Mouse (Mus musculus) limb, embryonic 11.5 days (tissue): ENCODE results near the gene Enho. TPM values are rescaled to one million over a fixed set of nuclear protein-coding genes. Genes with fewer than 3 reads are reported as not detected.

ENCODE experiments used
- ATAC-seq: fragments of 200-750 bp; cut with Nextera tagmentation; 2 replicates; pipeline ENCODE4 v1.8.0; 2017; ENCODE audit warnings: low read depth; ENCODE audit not compliant: insufficient number of reproducible peaks, low FRiP score, low TSS enrichment
- DNase-seq: peaks from one replicate; pipeline ENCODE4 v3.0.0-alpha.2; 2015; ENCODE audit warnings: low spot score
- H3K27ac ChIP-seq: fragments of 300-500 bp; sonication (generic); replicated peaks from 2 replicates; pipeline ENCODE4 v1.5.1; 2014; ENCODE audit warnings: low read depth, mild to moderate bottlenecking, low read length
- H3K27me3 ChIP-seq: fragments of 300-500 bp; sonication (generic); 2 replicates; pipeline ENCODE4 v1.6.1; 2014; ENCODE audit warnings: mild to moderate bottlenecking, low read length, mixed read lengths; ENCODE audit not compliant: control insufficient read depth, insufficient read depth
- H3K36me3 ChIP-seq: fragments of 300-500 bp; sonication (generic); 2 replicates; pipeline ENCODE4 v1.6.1; 2014; ENCODE audit warnings: mild to moderate bottlenecking, low read length, moderate library complexity, mixed read lengths; ENCODE audit not compliant: control insufficient read depth, insufficient read depth
- H3K4me1 ChIP-seq: fragments of 300-500 bp; sonication (generic); 2 replicates; pipeline ENCODE4 v1.6.1; 2014; ENCODE audit warnings: low read length, mixed read lengths; ENCODE audit not compliant: control insufficient read depth, insufficient read depth
- H3K4me2 ChIP-seq: fragments of 300-500 bp; sonication (generic); 2 replicates; pipeline ENCODE4 v1.6.1; 2014; ENCODE audit warnings: low read depth, mild to moderate bottlenecking, moderate library complexity; ENCODE audit not compliant: severe bottlenecking
- H3K4me3 ChIP-seq: fragments of 300-500 bp; sonication (generic); 2 replicates; pipeline ENCODE4 v1.5.1; 2014; ENCODE audit warnings: low read depth, low read length
- H3K9ac ChIP-seq: fragments of 300-500 bp; sonication (generic); 2 replicates; pipeline ENCODE4 v1.6.1; 2014; ENCODE audit warnings: mild to moderate bottlenecking, low read length
- H3K9me3 ChIP-seq: fragments of 300-500 bp; sonication (generic); 2 replicates; pipeline ENCODE4 v1.6.1; 2016; ENCODE audit warnings: low read length; ENCODE audit not compliant: control insufficient read depth
- WGBS: fragments of 180-500 bp; shearing (Covaris S2); extraction: QIAGEN DNeasy Blood & Tissue Kit; methylation state at CpG from one replicate; pipeline ENCODE4 v1.1.7; 2014; 5-methylcytosine and 5-hydroxymethylcytosine counted together
- polyA plus RNA-seq: library from polyadenylated mRNA; unstranded; fragments of >200 nt; fragmentation: Nextera tagmentation; extraction: Ambion mirVana; gene quantifications from 2 replicates; pipeline ENCODE4 v1.2.1, GENCODE M21; 2014

The Enho gene
- polyA plus RNA-seq, 1 experiment from 2014 or later, result 20.8 TPM

DNA sequence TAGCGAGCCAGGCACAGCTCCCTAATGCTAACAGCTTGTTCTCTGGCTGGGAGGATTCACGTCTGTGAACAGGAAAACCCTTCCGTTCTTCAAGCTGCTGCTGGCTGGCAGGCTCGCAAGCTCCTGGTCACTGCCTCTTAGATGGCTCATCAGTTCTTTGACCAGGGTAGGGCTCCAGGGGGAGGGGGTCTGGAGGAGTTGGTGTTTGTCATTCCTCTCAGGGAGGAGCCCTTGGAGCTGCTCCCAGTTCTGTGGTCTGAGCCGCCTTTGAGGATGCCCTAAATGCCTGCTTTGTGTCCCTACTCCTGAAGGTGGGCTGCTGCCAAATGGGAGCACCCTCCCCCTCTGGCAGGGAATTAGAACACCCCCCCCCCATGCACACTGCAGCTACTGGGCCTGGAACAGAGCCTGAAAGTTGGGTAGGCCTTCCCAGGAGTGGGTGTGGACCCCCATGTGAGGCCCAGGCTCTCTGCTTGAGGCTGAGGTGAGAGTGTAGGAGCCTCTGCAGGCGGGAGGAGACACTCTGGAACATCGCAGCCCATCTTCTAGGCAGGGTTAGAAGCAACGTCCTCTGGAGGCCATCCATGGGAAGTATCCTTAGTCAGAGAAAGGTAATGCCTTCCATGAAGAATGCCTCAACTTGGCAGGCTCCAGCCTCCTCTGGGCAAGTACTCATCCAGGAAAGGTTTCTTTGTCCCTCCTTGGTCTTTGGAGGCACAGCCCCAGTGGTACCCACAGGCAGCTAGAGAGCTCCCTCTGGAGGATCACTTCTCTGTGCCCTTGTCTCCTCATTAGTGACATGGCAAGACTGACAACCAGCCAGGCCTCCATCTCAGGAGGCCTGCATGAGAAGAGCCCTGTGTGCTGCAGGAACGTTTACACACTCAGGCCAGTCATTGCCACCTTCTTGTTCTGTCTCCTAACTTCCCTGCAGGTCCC lies 24.2 kb downstream of the Enho start:
- DNase-seq (no peak), ATAC-seq (no peak)
- WGBS, result 61% methylated on average over 9 of the region's 9 CpGs
- Histone ChIP-seq H3K4me2 (no peak overlapping the region), H3K9ac (no peak overlapping the region), H3K4me1 (no peaks in the 10 kb centered on the region), H3K27ac (no peak overlapping the region), H3K27me3 (peaks cover 4% of the 10 kb centered on the region), H3K4me3 (no peak overlapping the region), H3K36me3 (no peaks in the 10 kb centered on the region), H3K9me3 (no peaks in the 10 kb centered on the region)

DNA sequence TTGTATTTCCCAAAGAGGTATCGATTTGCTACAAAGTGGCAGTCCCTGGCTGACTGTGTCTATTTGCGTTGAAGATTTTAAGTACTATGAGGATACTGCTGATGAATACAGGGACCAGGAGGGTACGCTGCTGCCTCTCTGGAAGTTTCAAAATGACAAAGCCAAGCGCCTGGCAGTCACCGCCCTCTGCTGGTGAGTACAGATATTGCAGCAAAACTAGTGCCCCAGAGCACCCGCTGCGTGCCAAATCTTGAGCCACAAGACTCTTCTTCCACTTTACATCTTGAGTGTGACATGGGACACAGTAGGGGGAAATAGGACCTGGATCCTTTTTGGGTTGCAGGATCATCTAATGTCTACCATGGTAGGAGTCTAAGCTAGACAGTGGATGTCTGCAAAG lies 26.0 kb downstream of the Enho start:
- DNase-seq, result peak; percentile 87
- 15% methylated on average over 7 of the region's 7 CpGs for WGBS
- Histone ChIP-seq H3K9me3 (no peaks in the 10 kb centered on the region), H3K4me1 (no peaks in the 10 kb centered on the region), H3K4me2 (no peak overlapping the region), H3K9ac (no peak overlapping the region), H3K36me3 (no peaks in the 10 kb centered on the region), H3K27me3 (no peaks in the 10 kb centered on the region; the same call in 1 of the 2 replicates), H3K27ac (no peak overlapping the region), H3K4me3 (no peak overlapping the region)
- no peak for ATAC-seq

DNA sequence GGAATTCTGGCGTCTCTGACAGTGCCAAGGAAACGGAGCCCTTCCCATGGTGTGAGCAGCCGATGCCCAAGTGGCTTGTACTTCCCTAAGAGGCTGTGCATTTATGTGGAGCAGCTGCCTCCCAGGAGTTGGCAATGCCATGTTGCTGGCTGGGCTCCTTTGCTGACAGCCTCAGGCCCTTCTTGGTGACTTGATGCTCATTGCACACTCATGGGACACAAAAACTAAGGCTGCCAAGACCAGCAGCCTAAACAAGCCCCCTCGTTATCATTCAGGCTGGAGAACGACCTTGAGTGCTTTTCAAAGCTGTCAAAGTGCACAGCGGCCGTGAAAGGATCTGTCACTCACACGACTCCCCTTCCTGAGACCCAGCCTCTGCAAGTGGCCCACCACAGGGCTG lies 28.0 kb downstream of the Enho start:
- Histone ChIP-seq H3K9ac (no peak overlapping the region), H3K4me3 (no peak overlapping the region), H3K9me3 (no peaks in the 10 kb centered on the region), H3K27me3 (no peaks in the 10 kb centered on the region; the same call in 1 of the 2 replicates), H3K27ac (no peak overlapping the region), H3K4me2 (no peak overlapping the region), H3K36me3 (no peaks in the 10 kb centered on the region), H3K4me1 (no peaks in the 10 kb centered on the region)
- WGBS, result 51% methylated on average over 8 of the region's 8 CpGs
- no peak for ATAC-seq
- no peak for DNase-seq

DNA sequence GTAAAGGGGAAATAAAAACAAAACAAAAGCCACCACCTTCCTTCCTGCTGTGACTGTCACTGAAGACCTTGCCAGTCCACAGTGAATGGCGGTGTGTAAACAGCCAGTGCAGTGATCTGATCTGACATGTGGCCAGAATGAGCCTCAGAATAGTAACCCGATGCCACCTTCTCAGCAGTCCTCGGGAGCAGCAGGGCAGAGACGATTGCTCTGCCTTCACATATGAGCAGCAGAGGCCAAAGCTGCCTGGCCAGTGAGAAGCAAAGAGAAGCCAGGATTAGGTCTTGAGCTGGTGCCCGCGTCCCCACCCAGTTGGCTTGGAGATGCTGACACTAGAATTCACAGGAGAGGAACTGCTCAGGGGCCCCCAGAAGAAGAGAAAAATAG lies 29.5 kb downstream of the Enho start:
- no peak overlapping the region for H3K4me3 ChIP-seq
- WGBS, result 43% methylated on average over 6 of the region's 6 CpGs
- H3K27me3 ChIP-seq, result no peaks in the 10 kb centered on the region; the same call in 1 of the 2 replicates
- no peaks in the 10 kb centered on the region for H3K9me3 ChIP-seq
- no peak overlapping the region for H3K9ac ChIP-seq
- ATAC-seq (no peak), DNase-seq (no peak)
- no peaks in the 10 kb centered on the region for H3K36me3 ChIP-seq
- H3K4me1 ChIP-seq, result no peaks in the 10 kb centered on the region
- no peak overlapping the region for H3K4me2 ChIP-seq
- no peak overlapping the region for H3K27ac ChIP-seq

DNA sequence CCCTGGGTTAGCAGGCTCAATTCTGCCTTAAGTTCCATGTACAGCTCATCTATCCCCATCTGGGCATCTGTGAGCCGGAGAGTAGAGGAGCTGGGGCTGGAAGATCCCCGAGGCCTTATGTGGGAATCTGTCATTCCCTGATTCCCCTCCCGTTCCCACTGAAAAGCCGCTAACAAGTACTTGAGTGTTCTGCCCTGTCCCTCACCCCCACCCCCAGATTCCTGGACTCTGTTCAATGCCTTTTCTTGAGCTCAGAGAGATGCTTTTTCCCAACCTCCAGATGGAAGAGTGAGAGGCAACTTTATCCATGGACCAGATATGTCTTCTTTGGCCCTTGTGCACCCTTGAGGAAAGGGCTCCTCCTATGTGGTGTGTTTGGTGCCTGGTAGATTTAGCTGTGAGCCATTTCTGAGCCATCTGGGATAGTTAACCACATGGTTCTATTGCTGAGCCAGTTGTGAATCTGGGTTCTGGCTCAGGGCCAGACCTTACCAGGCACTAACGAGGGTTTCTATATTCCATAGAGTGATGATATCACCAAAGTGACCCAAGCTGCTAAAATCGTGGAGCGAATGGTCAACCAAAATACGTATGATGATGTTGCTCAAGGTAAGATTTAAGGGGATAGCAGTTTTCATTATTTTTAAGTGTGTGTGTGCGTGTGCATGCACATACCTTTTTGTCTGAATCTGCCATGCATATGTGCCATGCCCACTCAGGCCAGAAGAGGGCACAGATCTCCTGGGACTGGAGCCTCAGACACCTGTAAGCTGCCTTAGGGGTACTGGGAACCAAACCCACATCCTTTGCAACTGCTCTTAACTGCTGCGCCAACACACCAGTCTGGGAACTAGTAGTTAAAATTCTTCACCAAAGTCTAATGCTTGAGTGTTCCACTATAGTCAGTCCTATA lies 30.2 kb downstream of the Enho start:
- no peaks in the 10 kb centered on the region for H3K9me3 ChIP-seq
- H3K36me3 ChIP-seq, result no peaks in the 10 kb centered on the region
- ATAC-seq, result no peak
- no peak overlapping the region for H3K4me2 ChIP-seq
- DNase-seq, result no peak
- H3K9ac ChIP-seq, result no peak overlapping the region
- H3K27me3 ChIP-seq, result no peaks in the 10 kb centered on the region
- no peak overlapping the region for H3K4me3 ChIP-seq
- H3K27ac ChIP-seq, result no peak overlapping the region
- no peaks in the 10 kb centered on the region for H3K4me1 ChIP-seq
- WGBS, result 86% methylated on average over 10 of the region's 10 CpGs

DNA sequence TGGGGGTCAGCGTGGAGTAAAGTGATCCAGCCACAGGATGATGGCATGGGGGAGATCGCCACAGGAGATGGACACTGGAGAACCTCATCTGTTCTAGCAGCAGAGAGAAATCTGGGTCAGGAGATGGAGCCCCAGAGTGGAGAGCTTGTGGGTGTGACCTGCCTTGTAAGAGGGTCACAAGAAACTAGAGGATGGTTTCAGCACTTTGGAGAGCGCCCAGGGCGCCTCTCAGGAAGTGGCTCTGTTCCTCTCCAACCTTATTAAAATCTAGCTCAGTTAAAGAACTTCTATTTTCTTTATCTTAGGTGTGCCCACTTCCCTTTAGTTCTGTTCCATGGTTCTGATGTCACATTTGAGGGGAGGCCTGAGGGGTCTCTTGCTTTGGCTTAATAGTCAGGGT lies 33.3 kb downstream of the Enho start:
- no peak overlapping the region for H3K27ac ChIP-seq
- no peaks in the 10 kb centered on the region for H3K9me3 ChIP-seq
- no peak overlapping the region for H3K4me2 ChIP-seq
- H3K36me3 ChIP-seq, result no peaks in the 10 kb centered on the region
- H3K27me3 ChIP-seq, result no peaks in the 10 kb centered on the region
- H3K4me3 ChIP-seq, result no peak overlapping the region
- ATAC-seq (no peak), DNase-seq (peak; percentile 86)
- WGBS, result 32% methylated on average over 4 of the region's 4 CpGs
- no peak overlapping the region for H3K9ac ChIP-seq
- no peaks in the 10 kb centered on the region for H3K4me1 ChIP-seq

DNA sequence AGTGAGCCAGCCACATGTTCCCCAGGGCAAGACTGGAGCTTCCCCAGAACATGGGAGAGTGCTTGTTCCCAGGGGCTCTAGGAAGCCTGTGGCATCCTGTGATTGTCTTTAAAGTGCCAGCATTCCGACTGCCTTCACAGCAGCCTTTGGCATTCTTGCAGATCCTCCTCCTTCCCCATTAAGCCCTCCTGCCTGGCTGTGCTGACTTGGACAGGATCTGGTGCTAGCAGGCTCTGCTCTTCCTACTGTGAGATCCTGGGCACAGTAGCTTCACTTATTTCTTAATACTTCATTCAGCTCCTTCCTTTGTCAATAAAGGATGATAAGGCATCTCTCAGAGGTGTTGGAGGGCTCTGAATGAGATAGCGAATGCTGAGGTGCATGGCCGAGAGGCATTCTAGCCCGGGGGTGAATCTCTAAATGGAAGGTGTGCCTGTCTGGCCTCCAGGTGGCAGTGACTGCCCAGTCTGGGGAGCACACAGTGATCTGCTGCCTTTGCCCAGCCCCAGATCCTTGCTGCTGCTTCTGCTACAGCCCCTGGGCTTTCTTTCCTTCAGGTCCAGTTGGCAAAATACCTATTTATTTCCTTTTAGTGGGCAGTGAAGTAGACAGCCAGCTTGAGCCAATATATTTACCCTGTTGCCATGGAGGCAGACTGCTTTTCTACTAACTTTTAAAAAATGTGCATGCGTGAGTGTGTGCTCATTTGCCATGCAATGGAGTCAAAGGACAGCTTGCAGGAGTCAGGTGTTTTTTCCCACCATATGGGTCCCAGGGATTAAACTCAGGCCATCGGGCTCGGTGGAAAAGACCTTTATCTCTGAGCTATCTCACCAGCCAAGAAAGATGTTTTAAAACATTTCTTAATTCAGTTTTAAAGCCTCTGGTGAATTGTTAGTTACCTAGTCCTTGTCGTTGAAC lies 35.4 kb downstream of the Enho start:
- Histone ChIP-seq H3K9ac (no peak overlapping the region), H3K27me3 (no peaks in the 10 kb centered on the region), H3K9me3 (no peaks in the 10 kb centered on the region), H3K36me3 (no peaks in the 10 kb centered on the region), H3K27ac (no peak overlapping the region), H3K4me2 (no peak overlapping the region), H3K4me3 (no peak overlapping the region), H3K4me1 (no peaks in the 10 kb centered on the region)
- DNase-seq (no peak), ATAC-seq (no peak)
- WGBS, result 51% methylated on average over 8 of the region's 8 CpGs

DNA sequence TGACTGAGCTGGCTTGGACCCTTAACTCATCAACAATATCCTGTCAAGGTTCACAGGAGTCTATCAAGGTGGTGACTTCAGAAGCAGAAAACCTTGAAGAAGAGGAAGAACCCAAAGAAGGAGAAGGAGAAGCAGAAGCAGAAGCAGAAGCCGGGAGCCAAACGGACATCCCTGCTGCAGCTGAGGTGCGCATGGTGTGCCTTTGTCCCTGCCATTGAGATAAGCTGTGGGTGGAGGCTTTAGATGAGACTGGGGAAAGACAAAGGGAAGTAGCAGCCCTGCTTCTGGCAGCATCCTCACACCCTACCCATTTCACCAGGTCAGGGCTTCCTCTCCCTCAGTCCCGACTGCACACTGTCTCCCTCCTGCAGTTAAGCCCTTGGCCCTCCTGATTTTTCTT lies 37.3 kb downstream of the Enho start:
- Histone ChIP-seq H3K4me2 (no peak overlapping the region), H3K27ac (no peak overlapping the region), H3K4me3 (no peak overlapping the region), H3K4me1 (no peaks in the 10 kb centered on the region), H3K27me3 (0 out of 2 replicates have a peak, but pooled peaks cover 2% of the 10 kb centered on the region), H3K36me3 (no peaks in the 10 kb centered on the region), H3K9ac (no peak overlapping the region), H3K9me3 (no peaks in the 10 kb centered on the region)
- 65% methylated on average over 4 of the region's 4 CpGs for WGBS
- no peak for DNase-seq
- no peak for ATAC-seq
